Mouse (Mus musculus): Measurements from ENCODE around the gene Kcnj10.

The Kcnj10 gene

DNA sequence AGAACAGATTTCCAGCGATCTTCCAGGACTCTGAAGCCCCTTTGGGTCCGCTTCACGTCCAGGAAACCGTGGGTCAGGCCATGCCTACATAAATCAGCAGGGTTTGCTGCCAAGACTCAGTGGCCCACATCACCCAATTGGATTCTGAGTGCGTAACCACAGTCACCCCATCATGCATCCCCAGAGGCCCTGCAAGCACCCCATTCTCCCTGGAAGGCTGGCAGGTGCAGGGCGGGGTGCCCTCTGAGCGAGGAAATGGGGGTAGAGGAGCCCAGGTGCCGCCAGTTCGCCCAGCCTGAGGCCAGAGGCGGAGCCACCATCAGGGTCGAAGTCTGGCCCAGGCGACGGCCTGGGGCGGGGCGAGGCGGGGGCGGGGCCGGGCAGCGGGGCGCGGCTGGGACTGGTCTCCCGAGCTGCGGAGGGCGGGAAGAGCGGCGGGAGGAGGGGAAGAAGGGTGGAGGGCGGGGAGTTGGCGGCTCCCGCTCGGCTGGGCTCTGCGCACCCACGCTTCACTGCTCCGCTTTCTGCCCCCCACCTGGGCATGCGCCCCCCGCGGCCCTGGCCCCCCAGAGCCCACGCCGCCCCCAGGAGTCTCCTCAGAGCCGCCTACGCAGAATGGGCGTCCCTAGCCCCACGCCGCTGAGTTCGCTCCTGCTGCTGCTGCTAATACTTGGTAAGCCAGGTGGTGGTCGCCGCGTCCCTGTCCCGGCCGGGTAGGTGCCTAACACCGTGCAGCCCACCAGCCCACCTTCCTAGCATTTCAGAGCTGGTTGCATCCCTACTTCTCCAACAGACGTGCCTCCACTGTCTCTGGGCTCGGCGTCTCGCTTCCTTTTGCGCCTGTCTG is 28.9 kb upstream of the Kcnj10 start:
- CTCF ChIA-PET, result interaction anchor here (0.6 to 0.7 kb wide), 2 partner anchors 18 to 72 kb away, joined by 6 to 12 read pairs; no protein-coding TSS in a partner anchor

DNA sequence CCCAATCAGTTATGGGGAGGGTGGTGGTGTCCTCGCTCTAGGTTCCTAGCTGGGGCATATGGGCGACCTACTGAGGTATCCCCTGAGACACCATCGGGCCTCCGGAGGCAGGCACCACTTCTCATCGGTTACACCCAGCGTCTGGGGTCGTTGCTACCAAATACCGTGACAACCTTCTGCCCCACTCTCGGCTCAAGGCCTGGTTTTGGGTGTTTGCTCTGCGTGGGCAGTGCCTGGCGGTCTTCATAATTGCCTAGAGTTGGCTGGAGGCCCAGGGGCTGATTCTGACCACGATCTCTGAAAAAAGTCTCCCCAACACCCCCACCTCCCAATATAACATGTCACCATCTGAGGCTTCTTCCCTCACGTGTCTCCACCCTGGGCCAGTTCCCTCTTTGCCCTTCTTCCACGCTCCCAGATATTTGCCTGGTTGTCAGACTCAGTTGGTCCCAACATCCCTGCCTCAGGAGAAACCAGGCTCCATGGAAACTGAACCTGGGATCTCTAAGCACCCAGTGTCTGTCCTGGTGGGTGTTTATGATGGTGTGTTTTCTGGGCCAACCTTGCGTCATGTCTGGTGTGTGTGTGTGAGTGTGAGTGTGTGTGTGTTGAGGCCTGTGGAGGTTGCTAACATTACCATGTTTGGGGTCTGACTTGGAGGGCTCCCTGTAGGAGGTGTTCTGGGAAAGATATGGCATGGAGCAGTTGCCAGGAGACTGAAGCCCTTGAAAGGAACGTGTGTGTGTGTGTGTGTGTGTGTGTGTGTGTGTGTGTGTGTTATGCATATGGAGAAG is 28.0 kb upstream of the Kcnj10 start:
- CTCF ChIA-PET, result no interaction called here

DNA sequence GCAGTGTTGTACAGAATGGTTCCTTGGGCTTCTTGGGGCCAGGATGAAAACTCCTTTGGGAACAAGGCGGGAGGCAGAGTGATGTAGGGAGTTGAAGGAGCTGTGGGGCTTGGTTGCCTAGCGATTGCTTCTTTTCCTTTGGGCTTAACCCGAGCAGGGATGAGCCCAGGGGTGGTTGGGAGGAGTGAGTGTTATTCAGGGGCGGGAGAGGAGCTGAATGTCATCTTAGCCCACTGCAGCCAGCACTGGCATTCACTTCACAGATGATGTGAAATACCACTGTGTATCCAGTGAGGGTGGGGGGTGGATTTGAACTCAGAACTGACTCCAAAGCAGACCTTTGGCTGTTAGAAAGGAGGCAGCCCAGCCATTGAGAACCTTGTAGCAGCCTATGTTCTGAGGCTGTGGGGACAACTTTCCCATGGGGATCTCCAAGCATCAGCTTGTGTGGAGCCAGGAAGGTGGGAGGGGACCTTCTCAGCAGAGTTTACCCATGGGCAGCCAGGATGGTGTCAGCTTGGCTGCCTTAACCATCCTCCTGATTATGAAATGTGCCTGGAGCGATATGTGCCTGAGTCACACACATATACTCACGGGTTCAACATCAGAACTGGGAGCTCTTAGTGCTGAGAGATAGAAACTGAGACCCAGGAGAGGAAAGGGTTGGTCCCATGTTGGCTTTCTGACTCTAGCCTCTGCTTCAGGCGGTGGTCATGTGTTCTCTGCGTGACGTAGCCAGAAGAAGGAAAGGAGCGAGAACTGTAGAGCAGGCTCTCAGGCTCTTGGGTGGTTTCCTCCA is 27.2 kb upstream of the Kcnj10 start:
- CTCF ChIA-PET, result no interaction called here

DNA sequence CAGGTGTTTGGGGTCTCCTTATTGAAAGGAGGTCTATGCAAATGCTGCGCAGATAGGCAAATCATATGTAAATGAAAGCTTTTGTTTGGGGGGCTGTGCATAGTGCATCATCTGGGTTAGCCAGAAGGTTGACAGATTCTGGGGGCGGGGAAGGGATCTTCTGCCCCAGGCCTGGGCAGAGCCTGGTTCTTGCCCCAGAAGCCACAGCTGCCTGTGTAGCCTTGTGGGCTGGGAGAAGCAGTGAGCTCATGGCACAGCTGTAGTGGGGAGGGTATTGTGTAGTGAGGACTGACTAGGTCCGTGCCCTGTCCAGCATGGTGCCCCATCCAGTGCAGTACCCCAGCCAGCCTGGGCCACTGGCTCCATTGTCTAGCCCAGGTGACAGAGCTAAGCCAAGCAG is 26.1 kb upstream of the Kcnj10 start:
- CTCF ChIA-PET, result interaction anchor here (0.7 kb wide), 1 partner anchor 211 kb away, joined by 6 read pairs; no protein-coding TSS in a partner anchor

DNA sequence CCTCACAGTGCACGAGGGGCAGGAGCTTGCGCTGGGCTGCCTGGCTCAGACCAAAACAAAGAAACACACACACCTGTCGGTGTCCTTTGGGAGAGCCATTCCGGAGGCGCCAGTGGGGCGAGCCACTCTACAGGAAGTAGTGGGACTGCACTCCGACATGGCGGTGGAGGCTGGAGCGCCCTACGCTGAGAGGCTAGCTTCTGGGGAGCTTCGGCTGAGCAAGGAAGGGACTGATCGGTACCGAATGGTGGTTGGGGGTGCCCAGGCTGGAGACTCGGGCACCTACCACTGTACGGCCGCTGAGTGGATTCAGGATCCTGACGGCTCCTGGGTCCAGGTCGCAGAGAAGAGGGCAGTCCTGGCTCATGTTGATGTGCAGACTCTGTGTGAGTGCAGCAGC is 23.6 kb upstream of the Kcnj10 start:
- CTCF ChIA-PET, result no interaction called here

DNA sequence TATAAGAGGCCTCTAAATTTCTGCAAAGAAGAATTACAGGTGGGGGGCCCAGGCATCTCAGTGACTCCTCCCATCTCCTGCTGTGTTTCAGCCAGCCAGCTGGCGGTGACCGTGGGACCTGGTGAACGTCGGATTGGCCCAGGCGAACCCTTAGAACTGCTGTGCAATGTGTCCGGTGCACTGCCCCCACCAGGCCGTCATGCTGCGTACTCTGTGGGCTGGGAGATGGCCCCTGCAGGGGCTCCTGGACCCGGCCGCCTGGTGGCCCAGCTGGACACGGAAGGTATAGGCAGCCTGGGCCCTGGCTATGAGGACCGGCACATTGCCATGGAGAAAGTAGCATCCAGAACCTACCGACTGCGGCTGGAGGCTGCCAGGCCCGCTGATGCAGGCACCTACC is 23.1 kb upstream of the Kcnj10 start:
- CTCF ChIA-PET, result no interaction called here

DNA sequence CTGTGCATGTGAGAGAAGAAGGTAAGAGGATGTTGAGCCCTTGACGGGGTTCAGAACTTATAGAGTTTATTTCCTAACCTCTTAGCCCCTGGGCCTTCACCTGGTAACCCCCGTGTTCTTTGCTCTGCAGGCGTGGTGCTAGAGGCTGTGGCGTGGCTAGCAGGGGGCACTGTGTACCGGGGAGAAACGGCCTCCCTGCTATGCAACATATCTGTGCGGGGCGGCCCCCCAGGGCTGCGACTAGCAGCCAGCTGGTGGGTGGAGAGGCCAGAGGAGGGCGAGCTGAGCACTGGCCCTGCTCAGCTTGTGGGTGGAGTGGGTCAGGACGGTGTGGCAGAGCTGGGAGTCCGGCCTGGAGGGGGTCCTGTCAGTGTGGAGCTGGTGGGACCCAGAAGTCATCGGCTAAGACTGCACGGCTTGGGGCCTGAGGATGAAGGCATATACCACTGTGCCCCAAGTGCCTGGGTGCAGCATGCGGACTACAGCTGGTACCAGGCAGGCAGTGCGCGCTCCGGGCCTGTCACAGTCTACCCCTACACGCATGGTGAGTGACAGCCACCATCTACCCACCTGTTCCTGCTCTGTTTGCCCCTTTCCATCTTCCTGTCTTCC is 22.5 kb upstream of the Kcnj10 start:
- CTCF ChIA-PET, result no interaction called here

DNA sequence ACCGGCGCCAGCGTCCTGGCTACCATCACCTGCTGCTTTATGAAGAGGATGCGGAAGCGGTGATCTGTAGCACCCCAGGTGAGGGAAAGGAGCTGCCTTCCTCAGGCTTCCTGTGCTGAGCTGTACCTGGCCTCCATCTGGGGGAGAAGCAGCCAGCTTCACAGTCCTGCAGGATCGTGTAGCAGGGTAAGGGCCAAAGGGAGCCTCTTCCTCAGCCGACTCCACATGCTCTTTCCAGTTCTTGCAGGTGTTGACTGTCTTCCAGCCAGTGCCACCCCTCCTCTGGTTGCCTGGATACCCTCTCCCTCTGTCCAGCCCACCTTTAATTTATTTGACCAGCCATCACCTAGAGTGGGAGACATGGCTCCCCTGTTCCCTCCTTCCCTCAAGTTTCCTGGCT is 21.7 kb upstream of the Kcnj10 start:
- CTCF ChIA-PET, result no interaction called here

DNA sequence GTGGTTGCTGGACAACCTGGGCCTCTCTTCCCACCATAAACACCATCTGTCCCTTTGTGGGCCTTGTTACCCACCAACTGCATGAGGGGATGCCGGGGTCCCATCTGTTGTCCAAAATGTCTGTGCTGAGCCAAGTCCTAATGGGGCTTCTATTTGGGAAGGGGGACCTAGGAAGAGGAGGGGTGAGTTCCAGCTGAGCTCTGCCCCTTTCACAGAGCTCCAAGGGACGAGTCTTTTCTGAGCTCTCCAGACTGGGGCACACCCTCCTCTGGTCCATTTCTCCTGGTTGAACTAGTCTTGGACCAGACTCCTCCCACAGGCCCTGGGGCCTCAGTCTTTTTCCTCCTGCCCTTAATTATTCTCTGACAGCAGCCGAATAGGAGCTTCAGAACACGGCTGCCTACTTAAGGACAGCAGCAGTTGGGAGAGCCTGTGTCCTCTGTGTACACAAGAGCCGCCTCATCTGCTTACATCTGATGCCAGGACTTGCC is 21.0 kb upstream of the Kcnj10 start:
- CTCF ChIA-PET, result interaction anchor here (0.6 kb wide), 1 partner anchor 276 kb away, joined by 3 read pairs; no protein-coding TSS in a partner anchor

DNA sequence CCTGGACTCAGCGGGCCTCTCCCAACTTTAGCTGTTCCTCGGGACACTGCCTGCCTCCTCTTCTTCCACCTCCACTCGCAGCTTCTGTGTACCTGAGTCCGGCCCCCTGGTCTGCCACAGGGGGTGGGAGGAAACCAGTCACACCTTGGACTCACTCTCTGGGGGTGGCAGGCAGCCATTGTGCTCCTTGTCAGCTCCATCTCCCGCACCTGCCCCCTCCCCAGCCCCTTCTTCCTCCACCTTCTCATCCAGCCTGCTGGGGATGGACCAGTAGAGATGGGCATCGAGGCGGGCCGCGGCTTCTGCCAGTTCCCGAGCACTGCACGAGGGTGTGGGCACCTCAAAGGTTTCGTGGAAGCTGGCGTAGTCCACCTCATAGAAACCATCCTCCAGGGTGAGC is 18.3 kb upstream of the Kcnj10 start:
- CTCF ChIA-PET, result no interaction called here

DNA sequence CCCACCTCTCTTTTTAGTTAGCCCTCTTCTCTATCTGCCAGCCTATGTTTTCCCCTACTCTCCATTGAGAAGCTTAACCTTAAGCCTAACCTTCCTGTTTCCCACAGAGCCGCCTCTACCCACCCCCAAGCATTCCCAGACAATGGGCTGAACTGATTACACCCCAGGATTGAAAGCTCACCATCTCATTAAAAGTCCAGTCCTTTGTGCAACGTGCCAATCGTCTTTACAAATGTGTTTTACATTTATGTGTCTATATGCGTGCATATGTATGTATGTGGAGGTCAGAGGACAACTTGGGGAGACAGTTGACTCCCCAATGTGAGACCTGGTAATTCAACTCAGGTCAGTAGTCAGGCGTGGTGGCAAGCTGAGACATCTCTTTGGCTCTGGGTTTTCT is 17.7 kb upstream of the Kcnj10 start:
- CTCF ChIA-PET, result no interaction called here

DNA sequence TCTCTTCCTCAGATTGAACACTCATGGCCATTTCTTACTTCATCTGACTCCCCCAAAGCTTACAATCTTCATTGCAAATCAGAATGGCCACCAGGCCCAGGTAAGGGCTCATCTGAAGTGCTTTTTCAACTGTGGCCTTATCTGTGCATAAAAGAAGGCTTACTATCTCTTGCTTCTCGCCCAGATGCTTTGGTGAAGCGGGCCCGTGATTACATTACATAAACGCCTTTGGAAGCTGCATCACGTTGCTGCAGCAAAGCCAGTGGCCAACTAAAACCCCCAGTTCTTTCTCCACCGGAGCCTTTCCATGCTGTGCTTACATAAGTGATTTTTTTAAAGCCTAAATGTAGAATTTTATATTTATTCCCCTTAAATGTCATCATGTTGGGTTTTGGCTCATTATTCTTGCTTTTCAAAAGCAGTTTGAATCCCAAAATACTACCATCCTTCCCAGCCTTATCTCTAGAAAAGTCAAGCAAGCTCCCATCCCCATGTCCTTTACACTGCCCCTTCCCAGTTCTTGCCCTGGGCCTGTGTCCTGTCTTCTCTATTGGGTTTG is 17.1 kb upstream of the Kcnj10 start:
- CTCF ChIA-PET, result interaction anchor here (0.6 kb wide), 1 partner anchor 259 kb away, joined by 6 read pairs; no protein-coding TSS in a partner anchor

DNA sequence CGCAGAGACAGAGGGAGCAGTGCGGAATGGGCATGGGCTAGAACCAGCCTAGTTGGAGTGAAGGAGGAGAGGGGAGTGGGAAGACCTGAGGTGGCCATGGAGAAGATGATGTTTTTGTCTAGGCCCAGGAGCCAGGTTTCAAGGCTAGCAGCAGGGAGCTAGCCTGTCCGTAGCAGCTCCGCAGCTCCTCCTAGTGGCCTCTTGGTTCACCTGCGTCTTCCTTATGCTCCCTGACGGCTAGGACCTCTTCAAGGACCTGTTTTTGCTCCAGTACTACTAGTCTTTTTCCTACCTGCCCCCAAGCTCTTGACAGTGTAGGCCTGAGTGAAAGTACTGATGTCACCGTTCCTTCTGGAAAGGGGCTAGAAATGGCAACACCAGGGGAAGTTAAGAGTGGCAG is 16.3 kb upstream of the Kcnj10 start:
- CTCF ChIA-PET, result interaction anchor here (0.6 kb wide), 1 partner anchor 31 kb away, joined by 3 read pairs; no protein-coding TSS in a partner anchor

DNA sequence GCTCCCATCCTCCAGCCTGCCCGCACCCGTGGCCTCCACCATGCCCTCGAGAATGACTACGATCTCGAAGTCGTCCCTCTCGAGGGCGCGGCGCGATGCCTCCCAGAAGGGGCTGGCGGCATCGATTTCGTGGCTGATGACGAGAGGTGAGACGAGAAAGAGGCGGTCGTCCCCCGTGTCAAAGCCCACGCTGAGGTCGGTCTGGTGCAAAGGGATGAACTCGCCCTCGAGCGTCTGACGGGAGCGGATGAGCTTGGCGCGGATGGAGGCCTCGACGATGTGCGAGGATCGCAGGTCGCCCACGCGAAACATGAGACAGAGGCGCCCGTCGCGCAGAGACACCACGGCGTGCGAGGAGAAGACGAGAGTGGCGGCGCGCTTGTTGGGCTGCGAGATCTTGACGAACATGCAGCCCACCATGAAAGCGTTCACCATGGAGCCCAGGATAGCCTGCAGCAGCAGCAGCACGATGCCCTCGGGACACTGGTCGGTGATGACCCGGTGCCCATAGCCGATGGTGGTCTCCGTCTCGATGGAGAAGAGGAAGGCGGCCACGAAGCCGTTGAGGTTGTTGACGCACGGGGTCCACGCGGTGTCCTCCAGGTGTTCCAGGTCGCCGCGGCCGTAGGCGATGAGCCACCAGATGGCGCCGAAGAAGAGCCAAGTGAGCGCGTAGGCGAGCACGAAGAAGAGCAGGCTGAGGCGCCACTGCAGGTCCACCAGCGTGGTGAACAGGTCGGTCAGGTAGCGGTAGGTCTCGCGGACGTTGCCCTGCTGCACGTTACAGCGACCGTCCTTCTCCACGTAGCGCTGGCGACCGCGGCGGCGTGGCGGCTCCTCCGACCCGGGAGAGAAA is 15.1 kb upstream of the Kcnj10 start:
- CTCF ChIA-PET, result no interaction called here

DNA sequence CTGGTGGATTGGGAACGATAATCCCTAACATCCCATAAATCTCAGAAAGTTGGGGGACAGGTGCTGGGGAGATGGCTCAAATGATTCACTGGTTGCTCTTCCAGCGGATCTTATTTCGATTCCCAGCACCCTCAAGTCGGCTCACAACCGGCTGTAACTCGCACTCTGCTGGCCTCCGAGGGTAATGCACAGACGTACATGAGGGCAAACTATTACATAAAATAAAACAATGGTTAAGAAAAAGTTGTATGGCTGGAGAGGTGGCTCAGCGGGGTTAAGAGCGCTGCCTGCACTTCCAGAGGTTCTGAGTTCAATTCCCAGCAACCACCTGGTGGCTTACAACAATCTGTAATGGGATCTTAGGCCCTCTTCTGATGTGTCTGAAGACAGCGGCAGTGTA is 14.3 kb upstream of the Kcnj10 start:
- CTCF ChIA-PET, result no interaction called here

DNA sequence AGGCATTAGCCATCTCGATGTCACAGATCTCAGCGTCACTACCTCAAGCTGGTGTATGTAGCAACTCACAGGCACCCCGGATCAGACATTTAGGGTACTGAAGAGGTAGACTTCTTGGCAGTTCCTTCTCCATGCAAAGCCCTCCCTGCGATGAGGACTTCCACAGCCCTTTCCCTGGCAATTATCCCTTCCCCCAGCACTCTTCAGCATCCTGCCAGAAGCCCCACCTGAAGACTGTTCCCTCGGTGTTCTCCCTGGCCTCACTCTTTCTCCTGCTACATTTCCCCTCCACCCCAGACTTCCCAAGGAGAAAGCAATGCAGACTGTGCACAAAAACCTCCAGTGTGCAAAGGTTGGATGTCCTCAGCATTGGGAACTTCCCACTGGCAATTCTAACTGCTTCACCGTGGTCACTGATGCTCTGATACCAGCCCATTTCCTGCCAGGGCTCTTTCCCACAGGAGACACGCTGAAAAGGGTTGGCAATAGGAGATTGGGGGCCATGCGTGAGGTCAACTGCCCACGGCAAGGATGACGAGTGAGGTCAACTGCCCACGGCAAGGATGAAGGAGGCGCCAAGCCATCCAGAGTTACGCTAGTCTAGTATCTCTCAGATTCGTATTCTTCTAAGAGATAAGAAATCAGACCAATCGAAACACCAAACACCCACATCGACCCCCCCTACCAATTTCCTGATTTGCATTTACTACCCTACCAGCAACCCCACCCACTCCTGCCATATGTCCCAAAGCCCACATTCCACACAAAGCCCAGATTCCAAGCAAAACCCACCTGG is 13.6 kb upstream of the Kcnj10 start:
- CTCF ChIA-PET, result no interaction called here

DNA sequence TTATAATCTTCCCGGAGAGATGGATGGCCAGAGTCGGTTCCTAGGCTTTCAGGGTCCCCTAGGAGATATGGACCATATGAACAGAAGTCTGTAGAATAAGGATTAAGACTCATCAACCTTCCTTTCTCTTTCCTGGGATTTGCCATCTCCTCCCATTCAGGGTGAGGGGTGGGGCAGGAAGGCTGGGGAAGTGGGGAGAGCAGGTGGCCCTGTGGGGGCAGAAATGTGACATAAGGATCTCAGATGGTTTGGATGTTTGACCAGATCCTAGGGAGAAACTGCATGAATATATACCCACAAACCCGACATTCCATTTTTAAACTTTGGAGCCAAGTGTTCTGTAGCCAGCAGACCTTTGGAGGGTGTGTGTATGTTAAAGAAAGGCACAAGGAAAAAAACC is 13.0 kb upstream of the Kcnj10 start:
- CTCF ChIA-PET, result no interaction called here

DNA sequence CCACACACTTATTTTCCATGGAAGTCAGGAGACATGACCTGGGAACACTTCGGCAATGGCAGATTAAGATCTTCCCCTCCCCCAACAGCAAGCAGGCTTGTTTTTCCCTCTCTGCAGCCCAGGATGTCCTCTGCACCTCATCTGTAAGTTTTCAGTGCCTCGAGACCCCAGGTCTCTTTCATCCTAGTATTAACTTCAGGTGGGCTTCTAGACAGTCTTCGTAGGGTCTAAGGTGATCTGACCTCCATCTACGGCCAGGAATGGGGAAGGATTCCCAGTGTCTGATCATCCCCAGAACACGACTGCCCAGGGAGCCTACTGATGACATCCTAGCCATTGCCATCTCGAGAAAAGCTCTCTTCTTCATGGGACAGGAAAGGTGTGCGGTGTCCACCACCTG is 12.5 kb upstream of the Kcnj10 start:
- CTCF ChIA-PET, result no interaction called here

DNA sequence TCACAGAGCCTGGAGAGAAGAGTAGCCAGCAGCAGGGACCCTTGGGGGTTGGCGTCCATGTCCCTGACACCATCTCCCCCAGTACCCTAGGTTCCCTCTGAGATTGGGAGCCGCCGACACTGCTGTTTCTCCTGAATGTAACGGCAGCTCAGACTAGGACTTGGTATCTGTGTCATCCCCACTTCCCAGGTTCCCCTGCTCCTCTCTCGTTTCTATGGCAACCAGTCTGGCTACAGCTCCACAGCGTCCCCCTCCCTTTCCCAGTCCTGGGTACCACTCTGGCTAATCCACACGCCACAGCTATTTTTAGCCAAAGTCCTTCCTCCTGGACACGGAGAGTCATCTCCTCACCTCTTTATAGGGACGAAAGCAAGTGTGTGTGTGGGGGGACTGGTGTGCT is 11.9 kb upstream of the Kcnj10 start, which contains the start of gene Kcnj9:
TSS of gene Kcnj9 (minus strand) at position 188 of the 400 bp plus-strand sequence.
- CTCF ChIA-PET, result no interaction called here

Measured in spleen, embryonic (tissue).